Mouse (Mus musculus) myocyte (in vitro differentiated cells): ENCODE data around the gene Cog6. TPM values are rescaled to one million over a fixed set of nuclear protein-coding genes. Genes with fewer than 3 reads are reported as not detected.

Experiments used
- H3K27me3 ChIP-seq: one replicate; pipeline ENCODE4 v1.6.1; 2011; ENCODE audit not compliant: control insufficient read depth, insufficient read depth, insufficient read length
- H3K36me3 ChIP-seq: one replicate; pipeline ENCODE4 v1.6.1; 2011; ENCODE audit not compliant: control insufficient read depth, insufficient read depth
- H3K4me2 ChIP-seq: one replicate; pipeline ENCODE4 v1.6.1; 2011; ENCODE audit warnings: low read depth, control low read depth
- H3K4me3 ChIP-seq: one replicate; pipeline ENCODE4 v1.5.1; 2011; ENCODE audit warnings: mild to moderate bottlenecking, control low read depth, moderate library complexity
- H3K79me2 ChIP-seq: one replicate; pipeline ENCODE4 v1.6.1; 2011; ENCODE audit not compliant: control insufficient read depth, insufficient read depth
- H3ac ChIP-seq: one replicate; pipeline ENCODE4 v1.6.1; 2011; ENCODE audit not compliant: control insufficient read depth, insufficient read length
- CEBPB ChIP-seq: IDR thresholded peaks from 2 replicates; pipeline ENCODE4 v1.6.1; 2011; ENCODE audit warnings: mild to moderate bottlenecking, moderate library complexity; ENCODE audit not compliant: poor library complexity, insufficient read depth, severe bottlenecking
- E2F4 ChIP-seq: IDR thresholded peaks from one replicate; pipeline ENCODE4 v1.6.1; 2011; ENCODE audit warnings: mild to moderate bottlenecking, control low read depth, moderate library complexity; ENCODE audit not compliant: insufficient read depth
- MAX ChIP-seq: IDR thresholded peaks from one replicate; pipeline ENCODE4 v1.6.1; 2011; ENCODE audit warnings: low read depth, mild to moderate bottlenecking, control low read depth
- MYOD1 ChIP-seq, 3 experiments: IDR thresholded peaks; one replicate each; pipeline ENCODE4 v1.6.1; 2011; ENCODE audit warnings: control low read depth in 2 of 3, low read depth in 2 of 3, mild to moderate bottlenecking in 2 of 3, moderate library complexity in 1 of 3; ENCODE audit not compliant: insufficient read length in 2 of 3, control insufficient read depth in 1 of 3
- MYOG ChIP-seq, 3 experiments: IDR thresholded peaks; one replicate each; pipeline ENCODE4 v1.6.1; 2011; ENCODE audit warnings: control low read depth in 2 of 3, low read depth in 2 of 3, mild to moderate bottlenecking in 2 of 3; ENCODE audit not compliant: insufficient read length in 2 of 3, control insufficient read depth in 1 of 3, insufficient read depth in 1 of 3
- POLR2A ChIP-seq: IDR thresholded peaks from one replicate; pipeline ENCODE4 v1.6.1; 2011; ENCODE audit warnings: low read depth, mild to moderate bottlenecking, control low read depth, moderate library complexity; ENCODE audit not compliant: insufficient read length
- POLR2AphosphoS2 ChIP-seq: IDR thresholded peaks from one replicate; pipeline ENCODE4 v1.6.1; 2011; ENCODE audit warnings: low read depth, control low read depth; ENCODE audit not compliant: insufficient read length
- REST ChIP-seq: IDR thresholded peaks from one replicate; pipeline ENCODE4 v1.6.1; 2011; ENCODE audit warnings: mild to moderate bottlenecking, control low read depth, moderate library complexity; ENCODE audit not compliant: insufficient read depth, insufficient read length
- SRF ChIP-seq: IDR thresholded peaks from one replicate; pipeline ENCODE4 v1.6.1; 2011; ENCODE audit warnings: low read depth; ENCODE audit not compliant: control insufficient read depth, insufficient read length
- TCF12 ChIP-seq: IDR thresholded peaks from one replicate; pipeline ENCODE4 v1.6.1; 2011; ENCODE audit warnings: mild to moderate bottlenecking, control low read depth; ENCODE audit not compliant: poor library complexity, insufficient read depth, severe bottlenecking
- TCF3 ChIP-seq: IDR thresholded peaks from one replicate; pipeline ENCODE4 v1.6.1; 2011; ENCODE audit warnings: low read depth, control low read depth; ENCODE audit not compliant: insufficient read length
- USF1 ChIP-seq: IDR thresholded peaks from one replicate; pipeline ENCODE4 v1.6.1; 2011; ENCODE audit warnings: low read depth, mild to moderate bottlenecking, control low read depth, moderate library complexity
- polyA plus RNA-seq: library from polyadenylated mRNA; unstranded; fragments of >200 nt; fragmentation: generic; extraction: Trizol; gene quantifications from one replicate; pipeline ENCODE4 v1.2.1, GENCODE M21; 2012; ENCODE audit warnings: missing spikeins

Gene Cog6
- polyA plus RNA-seq, 1 experiment: 17.4 TPM

DNA sequence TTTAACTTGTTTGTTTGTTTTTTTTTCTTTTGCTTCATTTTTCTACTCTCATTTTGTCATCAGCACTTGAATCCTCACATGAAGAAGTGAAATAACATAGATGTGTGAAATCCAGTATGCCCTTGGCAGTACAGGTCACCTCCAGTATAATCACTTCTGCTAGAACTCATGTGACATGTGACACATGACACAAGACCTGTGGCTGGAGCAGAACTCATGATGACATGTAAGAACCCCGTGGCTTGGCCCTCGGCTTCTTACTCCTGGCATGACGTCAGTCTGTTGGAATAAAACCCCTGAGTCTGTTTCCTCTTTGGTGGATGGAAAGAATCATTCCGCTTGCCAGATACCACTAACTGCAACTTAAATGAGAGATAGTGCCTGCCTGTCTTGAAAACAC lies 10.3 kb upstream of the Cog6 start:
- H3K79me2 ChIP-seq: no peaks in the 10 kb centered on the region
- H3ac ChIP-seq: no peak overlapping the region
- TF ChIP-seq E2F4 (no peak), MAX (no peak), USF1 (no peak), MYOG (IDR thresholded peaks at IDR 0.05; ENCODE audit: control insufficient read depth in 1 of 3, insufficient read depth in 1 of 3, insufficient read length in 2 of 3, low read depth in 2 of 3) (no peak), POLR2AphosphoS2 (no peak), REST (no peak), TCF3 (no peak)
- no peaks in the 10 kb centered on the region for H3K36me3 ChIP-seq
- H3K4me2 ChIP-seq: no peak overlapping the region
- H3K27me3 ChIP-seq: no peaks in the 10 kb centered on the region
- H3K4me3 ChIP-seq: no peak overlapping the region

DNA sequence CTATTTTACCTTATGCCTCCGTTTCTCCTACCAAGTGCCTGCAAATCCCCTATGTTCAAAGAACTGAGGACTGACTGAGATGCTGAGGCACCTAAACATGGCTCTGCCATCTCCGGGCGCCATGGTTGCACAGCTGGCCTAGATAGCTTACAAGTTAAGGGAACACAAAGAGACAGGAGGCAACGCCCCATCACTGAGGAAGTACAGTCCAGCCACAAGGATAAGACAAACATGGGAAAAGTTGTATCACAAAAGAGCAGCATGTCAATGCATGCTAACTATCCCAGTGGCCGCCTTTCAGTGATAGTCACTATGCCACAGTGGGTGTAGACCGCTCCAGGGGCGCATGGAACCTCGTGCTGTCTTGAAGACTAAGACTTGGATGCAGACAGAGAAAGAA lies 9.6 kb downstream of the Cog6 start:
- Histone ChIP-seq H3K79me2 (no peaks in the 10 kb centered on the region), H3K27me3 (no peaks in the 10 kb centered on the region), H3ac (no peak overlapping the region), H3K36me3 (peaks cover 37% of the 10 kb centered on the region), H3K4me2 (no peak overlapping the region), H3K4me3 (no peak overlapping the region)
- TF ChIP-seq TCF12: no peak
- no peak for TF ChIP-seq CEBPB
- no peak for TF ChIP-seq TCF3
- no peak for TF ChIP-seq USF1
- TF ChIP-seq POLR2AphosphoS2: no peak
- no peak for TF ChIP-seq MAX
- no peak for TF ChIP-seq SRF
- no peak for TF ChIP-seq MYOD1 (IDR thresholded peaks at IDR 0.05; ENCODE audit: control insufficient read depth in 1 of 3, insufficient read length in 2 of 3, low read depth in 2 of 3)
- no peak for TF ChIP-seq E2F4
- TF ChIP-seq POLR2A: no peak
- TF ChIP-seq MYOG (IDR thresholded peaks at IDR 0.05; ENCODE audit: control insufficient read depth in 1 of 3, insufficient read depth in 1 of 3, insufficient read length in 2 of 3, low read depth in 2 of 3): no peak
- no peak for TF ChIP-seq REST

DNA sequence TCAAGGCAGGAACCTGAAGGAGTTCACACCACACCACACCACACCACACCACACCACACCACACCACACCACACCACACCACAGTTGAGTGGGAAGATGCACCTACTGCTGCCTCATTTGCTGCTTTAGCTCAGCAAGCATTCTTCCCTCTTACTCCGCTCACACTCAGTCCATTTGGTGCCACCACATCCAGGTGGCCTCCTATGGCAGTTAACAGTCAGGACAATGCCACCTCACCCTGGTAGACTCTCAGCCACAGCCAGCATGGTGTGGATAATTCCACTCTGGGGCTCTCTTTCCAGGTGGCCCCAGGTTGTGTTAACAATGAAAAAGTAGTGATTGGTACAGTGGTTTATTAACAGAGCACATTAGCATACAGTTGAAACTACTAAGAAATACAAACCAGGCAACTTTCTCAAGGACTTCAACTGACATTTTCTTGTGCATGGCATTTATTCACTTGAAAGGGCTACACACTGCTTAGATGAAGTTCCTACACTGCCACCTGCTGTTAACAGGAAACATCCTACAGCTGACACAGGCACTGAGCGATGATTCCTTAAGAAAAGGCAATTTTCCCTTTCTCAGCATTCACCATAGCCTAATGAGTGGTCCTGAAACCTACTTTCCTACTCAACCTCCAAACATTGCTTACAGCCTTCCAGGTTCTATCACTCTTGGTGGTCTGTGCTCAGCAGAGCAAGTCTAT lies 12.5 kb downstream of the Cog6 start:
- Histone ChIP-seq H3K36me3 (peaks cover 38% of the 10 kb centered on the region), H3K4me3 (no peak overlapping the region), H3K4me2 (no peak overlapping the region), H3K79me2 (no peaks in the 10 kb centered on the region), H3ac (no peak overlapping the region), H3K27me3 (no peaks in the 10 kb centered on the region)
- TF ChIP-seq REST: no peak
- TF ChIP-seq TCF3: no peak
- TF ChIP-seq MYOG (IDR thresholded peaks at IDR 0.05; ENCODE audit: control insufficient read depth in 1 of 3, insufficient read depth in 1 of 3, insufficient read length in 2 of 3, low read depth in 2 of 3): no peak
- no peak for TF ChIP-seq USF1
- no peak for TF ChIP-seq CEBPB
- no peak for TF ChIP-seq MAX
- TF ChIP-seq POLR2AphosphoS2: no peak
- TF ChIP-seq MYOD1 (IDR thresholded peaks at IDR 0.05; ENCODE audit: control insufficient read depth in 1 of 3, insufficient read length in 2 of 3, low read depth in 2 of 3): no peak
- TF ChIP-seq SRF: no peak
- TF ChIP-seq E2F4: no peak
- TF ChIP-seq TCF12: no peak
- no peak for TF ChIP-seq POLR2A

DNA sequence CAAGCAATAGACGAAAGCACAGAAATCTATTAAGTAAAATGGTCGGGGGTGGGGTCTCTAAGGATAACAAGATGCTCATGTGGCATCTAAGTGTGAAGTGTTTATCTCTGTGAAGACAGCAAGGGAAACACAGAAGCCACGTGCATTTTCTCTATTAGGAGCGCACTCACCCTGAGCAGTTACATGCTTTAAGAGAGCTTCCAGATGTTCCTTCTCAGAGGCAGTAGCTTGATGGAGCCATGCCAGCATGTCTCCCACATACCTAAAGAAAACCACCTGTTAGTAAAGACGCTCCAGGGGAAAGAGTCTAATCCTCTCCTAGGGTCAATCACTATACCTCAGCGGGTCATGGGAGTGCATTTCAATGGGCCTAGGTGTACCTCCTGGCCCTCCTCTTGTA lies 15.0 kb downstream of the Cog6 start:
- Histone ChIP-seq H3ac (no peak overlapping the region), H3K36me3 (peaks cover 19% of the 10 kb centered on the region), H3K27me3 (no peaks in the 10 kb centered on the region), H3K79me2 (no peaks in the 10 kb centered on the region), H3K4me2 (no peak overlapping the region), H3K4me3 (no peak overlapping the region)
- TF ChIP-seq POLR2A: no peak
- TF ChIP-seq POLR2AphosphoS2: no peak

DNA sequence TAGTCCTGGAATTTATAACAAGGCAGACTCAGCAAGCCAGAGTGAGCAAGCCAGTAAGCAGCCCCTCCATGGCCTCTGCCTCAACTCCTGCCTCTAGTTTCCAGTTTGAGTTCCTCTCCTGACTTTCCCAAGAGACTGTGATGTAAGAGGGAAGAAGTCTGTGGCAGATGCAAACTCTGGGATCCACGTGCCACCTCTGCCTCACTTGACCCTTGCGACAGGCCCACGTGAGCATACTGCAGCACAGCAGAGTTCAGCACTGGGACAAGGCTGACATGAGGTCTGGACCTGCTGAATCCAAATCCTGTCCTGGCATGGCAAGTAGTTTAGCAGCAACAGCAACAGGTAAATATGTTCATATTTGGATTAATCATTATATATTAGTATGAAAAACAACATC lies 17.0 kb downstream of the Cog6 start:
- H3K27me3 ChIP-seq: no peaks in the 10 kb centered on the region
- H3K79me2 ChIP-seq: no peaks in the 10 kb centered on the region
- no peak overlapping the region for H3K4me2 ChIP-seq
- TF ChIP-seq POLR2AphosphoS2 (no peak), REST (no peak), TCF3 (no peak), MYOD1 (IDR thresholded peaks at IDR 0.05; ENCODE audit: control insufficient read depth in 1 of 3, insufficient read length in 2 of 3, low read depth in 2 of 3) (no peak), MYOG (IDR thresholded peaks at IDR 0.05; ENCODE audit: control insufficient read depth in 1 of 3, insufficient read depth in 1 of 3, insufficient read length in 2 of 3, low read depth in 2 of 3) (no peak), CEBPB (no peak), MAX (no peak), TCF12 (no peak), POLR2A (no peak), E2F4 (no peak), SRF (no peak), USF1 (no peak)
- H3K36me3 ChIP-seq: peaks cover 29% of the 10 kb centered on the region
- H3ac ChIP-seq: no peak overlapping the region
- H3K4me3 ChIP-seq: no peak overlapping the region
